Mouse (Mus musculus) cerebellum, adult 2 months (tissue): ENCODE measurements around the gene Noxred1.
"Not testable (repeated sequence)": the region's sequence is repeated elsewhere in the genome, so short reads cannot be mapped to it uniquely, and the experiment has no call there.

Experiments used
- CTCF ChIP-seq: fragments of 200-500 bp; IDR thresholded peaks from 2 replicates; pipeline ENCODE4 v1.5.1; 2011; ENCODE audit warnings: low read depth, mild to moderate bottlenecking, control low read depth, low read length, moderate library complexity, borderline replicate concordance; ENCODE audit not compliant: insufficient read depth
- POLR2A ChIP-seq: fragments of 200-500 bp; IDR thresholded peaks from 2 replicates; pipeline ENCODE4 v1.6.1; 2011; ENCODE audit warnings: low read length, control low read depth, borderline replicate concordance; ENCODE audit not compliant: insufficient read depth

DNA sequence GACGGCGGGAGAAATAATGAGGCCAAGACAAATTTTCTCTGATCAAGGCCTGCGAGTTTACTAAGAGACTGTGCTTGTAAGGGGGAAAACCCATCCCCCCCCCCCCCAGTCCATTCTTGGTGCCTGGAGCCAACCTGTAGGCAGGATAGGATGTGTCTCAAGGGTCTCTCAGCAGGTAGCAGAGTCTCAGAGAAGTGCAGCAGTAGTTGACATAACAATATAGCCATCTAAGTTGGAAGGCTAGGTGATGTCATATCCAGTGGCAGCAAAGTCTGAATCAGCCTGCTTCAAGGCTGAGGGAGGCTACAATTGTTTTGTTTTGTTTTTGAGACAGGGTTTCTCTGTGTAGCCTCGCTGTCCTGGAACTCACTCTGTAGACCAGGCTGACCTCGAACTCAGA, 32.7 kb downstream of the Noxred1 start:
- TF ChIP-seq CTCF, POLR2A: not testable (repeated sequence)
